Mouse (Mus musculus) forebrain, embryonic 11.5 days (tissue): ENCODE results near the gene Nkx3-2. TPM values are rescaled to one million over a fixed set of nuclear protein-coding genes. Genes with fewer than 3 reads are reported as not detected.
A peak's percentile ranks its signal among the peaks of the same experiment; 100 is the strongest.

ENCODE experiments used
- ATAC-seq: fragments of 200-750 bp; cut with Nextera tagmentation; replicated peaks from 2 replicates; pipeline ENCODE4 v1.8.0; 2017; ENCODE audit warnings: moderate TSS enrichment; ENCODE audit not compliant: low FRiP score
- DNase-seq: peaks from one replicate; pipeline ENCODE4 v3.0.0-alpha.2; 2017; ENCODE audit warnings: low spot score
- H3K27ac ChIP-seq: fragments of 300-500 bp; sonication (generic); 2 replicates; pipeline ENCODE4 v1.5.1; 2014; ENCODE audit warnings: low read depth, low read length
- H3K27me3 ChIP-seq: fragments of 300-500 bp; sonication (generic); 2 replicates; pipeline ENCODE4 v1.6.1; 2014; ENCODE audit warnings: mild to moderate bottlenecking, low read length, mixed read lengths; ENCODE audit not compliant: control insufficient read depth, insufficient read depth
- H3K36me3 ChIP-seq: fragments of 300-500 bp; sonication (generic); 2 replicates; pipeline ENCODE4 v1.6.1; 2014; ENCODE audit warnings: mild to moderate bottlenecking, low read length, moderate library complexity, mixed read lengths; ENCODE audit not compliant: control insufficient read depth, insufficient read depth
- H3K4me1 ChIP-seq: fragments of 300-500 bp; sonication (generic); replicated peaks from 2 replicates; pipeline ENCODE4 v1.6.1; 2014; ENCODE audit warnings: low read length, mixed read lengths; ENCODE audit not compliant: control insufficient read depth, insufficient read depth
- H3K4me2 ChIP-seq: fragments of 300-500 bp; sonication (generic); 2 replicates; pipeline ENCODE4 v1.6.1; 2014; ENCODE audit warnings: low read depth, mild to moderate bottlenecking, low read length, moderate library complexity, mixed read lengths; ENCODE audit not compliant: severe bottlenecking
- H3K4me3 ChIP-seq: fragments of 300-500 bp; sonication (generic); 2 replicates; pipeline ENCODE4 v1.5.1; 2014; ENCODE audit warnings: low read depth, low read length
- H3K9ac ChIP-seq: fragments of 300-500 bp; sonication (generic); 2 replicates; pipeline ENCODE4 v1.6.1; 2014; ENCODE audit warnings: low read length
- H3K9me3 ChIP-seq: fragments of 300-500 bp; sonication (generic); 2 replicates; pipeline ENCODE4 v1.6.1; 2016; ENCODE audit warnings: low read length, mixed read lengths; ENCODE audit not compliant: control insufficient read depth
- WGBS: fragments of 180-500 bp; shearing (Covaris S2); extraction: QIAGEN DNeasy Blood & Tissue Kit; methylation state at CpG from one replicate; pipeline ENCODE4 v1.1.7; 2014; 5-methylcytosine and 5-hydroxymethylcytosine counted together
- polyA plus RNA-seq: library from polyadenylated mRNA; unstranded; fragments of >200 nt; fragmentation: Nextera tagmentation; extraction: Ambion mirVana; gene quantifications from 2 replicates; pipeline ENCODE4 v1.2.1, GENCODE M21; 2014

The Nkx3-2 gene
- polyA plus RNA-seq, 1 experiment from 2014 or later, result not detected

GRCm38 (mm10) chr5:41766406-41767010 lies 2.2 kb upstream of the Nkx3-2 start:
- WGBS, result 1% methylated on average over 27 of the region's 27 CpGs
- H3K4me2 ChIP-seq, result no peak overlapping the region
- H3K27ac ChIP-seq, result no peak overlapping the region
- DNase-seq, result no peak
- peaks cover 18% of the 10 kb centered on the region for H3K4me1 ChIP-seq
- no peak overlapping the region for H3K9ac ChIP-seq
- no peak overlapping the region for H3K4me3 ChIP-seq
- H3K36me3 ChIP-seq, result no peaks in the 10 kb centered on the region
- ATAC-seq, result no peak
- H3K27me3 ChIP-seq, result peaks cover 61% of the 10 kb centered on the region
- H3K9me3 ChIP-seq, result no peaks in the 10 kb centered on the region

- no peak overlapping the region for H3K27ac ChIP-seq
- H3K36me3 ChIP-seq, result no peaks in the 10 kb centered on the region
- no peak for ATAC-seq
- under 1% methylated on average over 14 of the region's 14 CpGs for WGBS
- peaks cover 18% of the 10 kb centered on the region for H3K4me1 ChIP-seq
- no peak overlapping the region for H3K4me2 ChIP-seq
- H3K9ac ChIP-seq, result no peak overlapping the region
- peak; percentile 58 for DNase-seq
- H3K27me3 ChIP-seq, result peaks cover 68% of the 10 kb centered on the region
- H3K9me3 ChIP-seq, result no peaks in the 10 kb centered on the region
- no peak overlapping the region for H3K4me3 ChIP-seq
Observed at GRCm38 (mm10) chr5:41765626-41766405, 1.5 kb upstream of the Nkx3-2 start.

GRCm38 (mm10) chr5:41762947-41763730 lies 1.2 kb downstream of the Nkx3-2 start:
- Histone ChIP-seq H3K4me3 (peak overlapping the region; percentile 32), H3K9me3 (no peaks in the 10 kb centered on the region), H3K9ac (no peak overlapping the region), H3K27me3 (peaks cover 88% of the 10 kb centered on the region), H3K4me2 (peak overlapping the region; percentile 57), H3K4me1 (peaks cover 18% of the 10 kb centered on the region), H3K36me3 (no peaks in the 10 kb centered on the region), H3K27ac (no peak overlapping the region)
- WGBS, result under 1% methylated on average over 41 of the region's 41 CpGs
- no peak for DNase-seq
- 0 out of 2 replicates have a peak, but pooled peaks have one; percentile 1 for ATAC-seq

- H3K4me2 ChIP-seq, result no peak overlapping the region
Observed at GRCm38 (mm10) chr5:41762141-41762946, 2.0 kb downstream of the Nkx3-2 start.

GRCm38 (mm10) chr5:41761509-41762140 lies 2.7 kb downstream of the Nkx3-2 start:
- Histone ChIP-seq H3K4me3 (no peak overlapping the region), H3K27ac (no peak overlapping the region), H3K36me3 (no peaks in the 10 kb centered on the region), H3K9me3 (no peaks in the 10 kb centered on the region), H3K4me1 (peaks cover 14% of the 10 kb centered on the region), H3K4me2 (no peak overlapping the region), H3K27me3 (peaks cover 89% of the 10 kb centered on the region), H3K9ac (no peak overlapping the region)
- WGBS, result under 1% methylated on average over 56 of the region's 56 CpGs
- DNase-seq (no peak), ATAC-seq (no peak)

More at GRCm38 (mm10) chr5:41762141-41762946, 2.0 kb downstream of the Nkx3-2 start:
- DNase-seq (peak; percentile 65), ATAC-seq (no peak)
- Histone ChIP-seq H3K4me1 (peaks cover 15% of the 10 kb centered on the region), H3K27me3 (peaks cover 88% of the 10 kb centered on the region), H3K9me3 (no peaks in the 10 kb centered on the region), H3K27ac (no peak overlapping the region), H3K9ac (no peak overlapping the region), H3K36me3 (no peaks in the 10 kb centered on the region), H3K4me3 (no peak overlapping the region)
- 2% methylated on average over 27 of the region's 27 CpGs for WGBS

- DNase-seq, result no peak
- ATAC-seq, result no peak
Observed at GRCm38 (mm10) chr5:41760831-41761508, 3.3 kb downstream of the Nkx3-2 start.

GRCm38 (mm10) chr5:41760071-41760470 lies 4.2 kb downstream of the Nkx3-2 start:
- DNase-seq (no peak), ATAC-seq (no peak)
- peaks cover 14% of the 10 kb centered on the region for H3K4me1 ChIP-seq
- H3K4me3 ChIP-seq, result no peak overlapping the region
- no peaks in the 10 kb centered on the region for H3K9me3 ChIP-seq
- H3K27me3 ChIP-seq, result peaks cover 90% of the 10 kb centered on the region
- H3K9ac ChIP-seq, result no peak overlapping the region
- no peak overlapping the region for H3K4me2 ChIP-seq
- H3K36me3 ChIP-seq, result no peaks in the 10 kb centered on the region
- H3K27ac ChIP-seq, result no peak overlapping the region
- WGBS, result under 1% methylated on average over 8 of the region's 8 CpGs

More at GRCm38 (mm10) chr5:41760831-41761508, 3.3 kb downstream of the Nkx3-2 start:
- Histone ChIP-seq H3K4me3 (no peak overlapping the region), H3K9ac (no peak overlapping the region), H3K4me2 (no peak overlapping the region), H3K27ac (no peak overlapping the region), H3K27me3 (peaks cover 87% of the 10 kb centered on the region), H3K4me1 (peaks cover 14% of the 10 kb centered on the region), H3K9me3 (no peaks in the 10 kb centered on the region), H3K36me3 (no peaks in the 10 kb centered on the region)
- 2% methylated on average over 22 of the region's 22 CpGs for WGBS
